Mouse (Mus musculus) urinary bladder, adult 2 months (tissue): ENCODE data around the gene 1700037H04Rik. TPM values are rescaled to one million over a fixed set of nuclear protein-coding genes. Genes with fewer than 3 reads are reported as not detected.

Experiments used
- DNase-seq: peaks from one replicate; pipeline ENCODE4 v3.0.0; 2022; ENCODE audit warnings: low spot score
- polyA plus RNA-seq: library from polyadenylated mRNA; depleted of rRNA; stranded (reverse); fragments of >200 nt; gene quantifications from 2 replicates; pipeline ENCODE4 v1.2.3, GENCODE M21; 2012; rRNA removed

Gene 1700037H04Rik
- 51.9 and 54.5 TPM in 2 replicates for polyA plus RNA-seq

DNA sequence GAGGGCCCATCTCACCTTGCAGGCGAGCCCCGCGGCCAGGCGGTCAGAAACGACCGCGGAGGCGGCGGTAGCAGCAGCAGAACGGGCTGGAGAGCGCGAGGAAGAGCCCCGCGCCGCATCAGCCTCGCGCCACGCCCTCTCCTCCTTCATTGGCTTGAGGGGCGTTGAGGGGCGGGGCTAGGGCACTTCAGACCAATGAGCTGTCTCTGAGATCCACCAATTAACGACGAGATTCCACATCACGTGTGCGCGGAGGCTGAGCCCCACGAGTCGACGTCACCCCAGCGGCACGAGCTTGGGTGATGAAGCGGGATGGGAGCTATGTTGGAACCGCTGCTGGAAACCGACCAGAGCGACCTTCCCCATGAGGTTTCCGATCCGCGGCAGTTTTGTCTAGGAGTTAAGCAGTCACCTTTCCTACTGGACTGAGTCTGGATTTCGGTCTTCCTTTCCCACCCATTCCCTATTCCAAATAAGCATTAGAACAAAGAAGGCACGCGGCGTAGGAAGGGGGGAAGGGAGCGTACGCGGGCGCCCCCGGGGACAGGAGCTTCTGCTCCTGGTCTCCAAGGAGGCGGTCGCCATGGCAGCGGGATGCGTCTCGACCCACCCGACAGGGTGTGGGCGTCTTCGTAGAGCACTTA is at the start of gene 1700037H04Rik:
TSS of gene 1700037H04Rik (minus strand) at position 144 of the 644 bp plus-strand sequence.
- DNase-seq, result peak; percentile 81

DNA sequence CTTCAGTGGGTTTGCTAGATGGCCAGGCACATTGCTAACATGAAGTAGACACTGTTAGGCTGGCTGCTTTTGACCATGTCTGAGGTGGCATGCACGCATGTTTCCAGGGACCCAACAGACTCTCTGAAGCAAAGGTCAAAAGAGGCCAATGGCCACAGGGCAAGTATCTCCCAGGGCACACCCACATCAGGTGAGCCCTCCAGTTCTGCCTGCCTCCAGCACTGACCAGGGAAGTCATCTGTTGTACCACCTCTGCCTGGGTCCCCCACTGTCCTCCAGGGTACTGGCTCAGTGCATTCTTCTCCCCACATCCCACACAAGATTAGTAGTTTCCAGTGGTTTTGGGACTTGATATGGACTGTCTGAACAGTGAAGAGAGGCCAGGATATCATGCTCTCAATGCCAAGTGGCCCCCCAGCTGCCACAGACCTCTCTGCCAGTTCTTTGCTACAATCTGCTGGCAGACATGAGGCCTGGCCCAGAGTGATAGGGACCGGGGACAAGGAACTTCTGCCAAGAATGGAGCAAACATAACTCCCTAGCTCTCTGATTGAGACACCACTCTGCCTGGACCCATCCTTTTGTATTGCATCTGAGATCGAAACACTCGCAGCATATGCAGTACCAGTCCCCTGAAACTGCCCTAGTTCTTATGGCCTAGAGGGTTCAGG is 49.4 kb upstream of the 1700037H04Rik start:
- DNase-seq, result no peak

DNA sequence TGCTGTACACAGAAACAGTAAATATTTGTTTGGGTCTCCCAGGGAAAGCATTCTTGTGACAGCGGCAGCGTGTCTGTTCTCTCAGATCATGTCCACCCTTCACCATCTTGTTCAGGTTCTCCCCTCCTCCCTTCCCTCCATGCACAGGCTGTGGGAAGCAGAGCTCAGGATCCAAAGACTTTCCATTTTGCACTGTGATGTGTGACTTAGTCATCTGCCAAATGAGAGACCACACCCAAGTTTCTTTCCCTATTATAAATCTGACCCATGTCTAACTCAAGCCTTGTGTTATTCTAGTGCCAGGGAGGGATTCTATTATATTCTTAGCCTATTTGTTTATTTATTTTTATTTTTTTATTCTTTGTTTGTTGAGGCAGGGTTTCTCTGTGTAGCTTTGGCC is 48.5 kb upstream of the 1700037H04Rik start:
- no peak for DNase-seq

DNA sequence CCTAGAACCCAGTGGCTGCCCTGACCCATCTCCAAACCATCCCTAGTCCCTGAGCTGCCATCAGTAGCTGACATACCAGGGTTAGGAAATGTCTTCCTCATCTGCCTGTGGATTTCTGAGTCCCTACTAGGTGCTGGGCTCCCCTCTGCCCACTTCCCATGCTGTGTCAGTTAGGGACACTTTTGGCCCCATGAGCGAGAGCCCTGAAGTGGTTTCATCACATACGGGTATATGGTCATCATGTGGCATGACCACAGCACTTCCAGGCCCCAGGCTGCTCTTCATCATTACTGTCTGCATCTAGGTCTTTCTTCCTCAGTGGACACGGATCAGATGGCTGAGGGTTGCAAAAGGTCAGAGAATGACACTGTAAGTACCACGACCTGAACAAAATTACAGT is 46.9 kb upstream of the 1700037H04Rik start, which contains the start of gene Ap5s1:
TSS of gene Ap5s1 (plus strand) at position 301 of the 400 bp plus-strand sequence.
- DNase-seq, result no peak

DNA sequence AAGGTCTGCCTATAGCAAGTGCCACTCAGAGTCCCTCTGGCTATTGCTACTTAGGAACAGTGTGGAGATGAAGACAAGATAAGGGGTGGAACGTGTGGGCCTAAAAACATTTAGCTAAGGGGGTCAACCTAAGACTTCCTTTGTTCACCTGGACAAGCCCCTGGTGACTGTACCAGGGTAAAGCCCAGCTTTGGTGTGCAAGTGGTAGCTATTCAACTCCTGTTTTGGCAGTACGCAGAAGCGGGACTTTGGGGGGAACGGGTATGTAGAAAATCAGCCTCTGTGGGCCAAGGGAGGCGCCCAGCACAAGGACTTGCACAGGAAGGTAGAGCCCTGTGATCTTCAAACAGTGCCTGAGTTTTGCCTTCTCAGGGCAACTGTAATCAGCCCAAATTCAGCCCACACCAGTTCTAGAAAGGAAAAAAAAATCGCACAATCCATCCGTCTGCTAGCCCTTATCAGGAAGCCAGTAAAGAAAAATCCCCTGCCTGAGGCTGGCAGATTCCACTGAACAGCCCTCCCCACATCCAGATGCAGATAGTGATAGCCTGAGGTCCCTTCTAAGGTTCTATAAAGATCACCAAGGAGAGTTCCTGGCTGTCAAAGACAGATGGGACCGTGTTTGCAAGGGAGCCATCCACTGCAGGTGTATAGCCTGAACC is 45.8 kb upstream of the 1700037H04Rik start:
- no peak for DNase-seq

DNA sequence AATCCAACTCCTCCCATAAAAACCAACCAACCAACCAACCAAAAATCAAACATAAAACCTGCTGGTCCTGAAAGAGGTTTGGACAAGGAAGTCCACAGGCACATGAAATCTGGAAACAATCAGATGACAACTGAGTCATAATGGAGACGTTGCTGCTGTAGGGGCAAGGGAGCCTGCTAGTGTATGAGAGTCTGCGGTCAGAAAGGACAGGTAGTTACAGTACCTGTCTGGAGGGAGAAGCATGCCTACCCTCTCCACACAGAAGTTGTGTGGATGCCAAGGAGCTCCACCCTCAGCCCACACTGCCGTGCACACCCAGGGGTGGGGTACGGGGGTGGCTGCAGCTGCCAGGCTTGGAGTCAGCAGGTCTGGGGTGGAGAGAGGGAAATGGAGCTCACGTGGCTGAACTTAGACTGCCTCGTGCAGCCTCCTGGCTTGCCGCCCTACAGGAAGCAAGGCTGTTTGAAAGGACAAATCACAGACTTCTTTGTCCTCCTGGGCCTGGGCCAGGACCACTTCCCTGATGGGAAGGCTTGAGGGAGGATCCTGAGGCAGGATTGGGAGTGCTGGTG is 44.6 kb upstream of the 1700037H04Rik start:
- DNase-seq, result peak; percentile 80

DNA sequence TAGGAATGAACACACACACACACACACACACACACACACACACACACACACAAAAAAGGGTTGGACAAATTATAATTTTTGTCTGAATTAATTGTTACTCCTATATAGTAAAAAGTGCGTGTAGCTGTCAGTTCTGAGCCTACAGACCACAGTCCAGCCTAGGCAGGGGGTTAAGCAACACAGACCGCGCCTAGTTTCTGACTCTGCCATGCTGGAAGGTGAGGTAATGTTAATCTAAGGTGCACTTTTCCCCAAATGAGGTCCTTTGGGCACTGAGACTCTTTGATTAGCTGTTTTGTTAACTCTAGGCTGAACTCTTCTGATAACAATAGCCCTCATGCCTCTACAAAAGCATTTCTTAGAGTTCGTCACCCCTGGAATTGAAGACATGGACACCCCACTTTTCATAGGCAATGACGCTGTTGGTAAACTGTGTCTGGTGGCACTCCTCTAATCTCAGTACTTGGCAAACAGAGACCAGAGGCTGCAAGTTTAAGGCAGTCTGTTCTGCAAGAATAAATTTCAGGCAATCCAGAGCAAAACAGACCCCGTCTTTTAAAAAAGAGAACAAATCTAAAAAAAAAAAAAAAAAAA is 44.0 kb upstream of the 1700037H04Rik start:
- DNase-seq, result no peak

DNA sequence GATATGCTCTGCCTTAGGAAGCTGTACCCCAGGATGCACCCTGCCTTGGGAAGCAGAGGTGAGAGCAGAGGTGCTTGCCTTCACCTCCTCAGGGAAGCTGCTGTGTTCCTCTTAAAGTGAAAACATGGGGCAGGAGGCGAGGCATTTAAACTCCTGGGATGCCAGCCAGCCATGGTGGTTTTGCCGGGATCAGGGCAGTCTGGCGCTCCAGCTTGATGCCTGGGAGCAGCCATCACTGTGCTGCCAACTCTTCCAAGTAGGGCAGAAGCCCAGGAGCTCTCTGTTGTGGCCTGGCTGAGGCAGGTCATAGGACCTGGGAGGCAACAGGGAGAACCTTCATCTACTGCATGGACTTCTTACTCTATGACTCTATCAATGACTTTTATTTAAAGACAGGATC is 41.4 kb upstream of the 1700037H04Rik start:
- no peak for DNase-seq

DNA sequence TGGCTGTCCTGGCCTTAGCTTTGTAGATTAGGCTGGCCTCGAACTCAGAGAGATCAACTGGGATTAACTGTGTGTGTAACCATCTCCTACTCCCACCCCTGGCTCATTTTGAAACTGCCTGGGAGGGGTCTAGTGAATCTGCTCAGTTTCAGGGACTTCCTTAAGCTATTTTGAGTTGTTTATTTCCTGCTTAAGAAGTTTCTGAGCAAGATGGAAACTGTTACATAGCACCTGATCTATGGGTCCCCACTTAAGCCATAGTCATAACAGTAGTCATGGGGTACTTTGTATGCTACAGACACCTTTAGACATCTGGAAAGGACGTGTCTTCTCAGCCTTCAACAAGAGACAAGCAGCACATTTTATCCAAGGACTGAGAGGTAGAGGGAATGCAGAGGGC is 40.8 kb upstream of the 1700037H04Rik start:
- DNase-seq, result no peak

DNA sequence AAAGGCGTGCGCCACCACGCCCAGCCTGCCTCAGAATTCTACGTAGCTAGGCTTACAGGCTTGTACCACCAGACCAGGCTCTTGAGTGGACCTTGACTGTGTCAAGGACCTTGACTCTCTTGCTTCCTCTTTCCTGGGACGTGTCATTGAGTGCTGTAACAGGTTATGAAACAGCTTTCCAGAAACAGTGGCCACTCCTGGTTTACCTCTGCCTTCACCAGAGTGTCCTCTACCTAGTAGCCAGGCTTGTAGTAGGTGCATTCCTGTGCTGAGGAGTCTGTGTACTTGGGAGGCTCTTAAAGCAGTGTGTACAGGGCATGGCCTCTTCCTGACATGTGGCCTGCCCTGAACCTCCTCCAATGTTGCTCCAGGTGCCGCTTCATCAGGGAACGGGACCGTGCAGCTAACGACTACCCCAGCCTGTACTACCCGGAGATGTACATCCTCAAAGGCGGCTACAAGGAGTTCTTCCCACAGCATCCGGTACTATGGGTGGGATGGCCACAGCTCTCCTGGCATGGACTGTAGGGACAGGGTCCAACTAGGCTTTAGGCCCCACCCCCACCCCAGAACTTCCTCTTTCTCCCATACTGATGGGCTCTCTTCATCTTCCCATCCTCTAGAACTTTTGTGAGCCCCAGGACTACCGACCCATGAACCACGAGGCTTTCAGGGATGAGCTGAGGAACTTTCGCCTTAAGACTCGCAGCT is 36.9 kb upstream of the 1700037H04Rik start:
- DNase-seq, result no peak

DNA sequence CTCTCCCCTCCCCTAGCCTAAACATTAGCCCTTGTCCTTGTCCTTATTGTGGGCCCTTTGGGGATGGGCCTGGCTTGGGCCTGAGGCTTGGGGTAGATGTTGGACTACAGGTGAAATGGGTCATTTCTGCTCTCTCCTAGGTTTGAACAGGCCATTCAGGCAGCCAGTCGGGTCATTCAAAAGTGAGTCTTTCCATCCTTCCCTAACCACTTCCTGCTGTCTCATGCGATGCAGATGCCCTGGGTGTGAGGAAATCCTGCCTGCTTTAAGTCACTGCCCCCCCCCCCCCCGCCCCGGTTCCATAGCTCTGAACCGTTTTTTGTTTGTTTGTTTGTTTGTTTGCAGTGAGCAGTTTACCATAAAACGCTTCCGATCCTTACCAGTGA is 31.1 kb upstream of the 1700037H04Rik start:
- no peak for DNase-seq

DNA sequence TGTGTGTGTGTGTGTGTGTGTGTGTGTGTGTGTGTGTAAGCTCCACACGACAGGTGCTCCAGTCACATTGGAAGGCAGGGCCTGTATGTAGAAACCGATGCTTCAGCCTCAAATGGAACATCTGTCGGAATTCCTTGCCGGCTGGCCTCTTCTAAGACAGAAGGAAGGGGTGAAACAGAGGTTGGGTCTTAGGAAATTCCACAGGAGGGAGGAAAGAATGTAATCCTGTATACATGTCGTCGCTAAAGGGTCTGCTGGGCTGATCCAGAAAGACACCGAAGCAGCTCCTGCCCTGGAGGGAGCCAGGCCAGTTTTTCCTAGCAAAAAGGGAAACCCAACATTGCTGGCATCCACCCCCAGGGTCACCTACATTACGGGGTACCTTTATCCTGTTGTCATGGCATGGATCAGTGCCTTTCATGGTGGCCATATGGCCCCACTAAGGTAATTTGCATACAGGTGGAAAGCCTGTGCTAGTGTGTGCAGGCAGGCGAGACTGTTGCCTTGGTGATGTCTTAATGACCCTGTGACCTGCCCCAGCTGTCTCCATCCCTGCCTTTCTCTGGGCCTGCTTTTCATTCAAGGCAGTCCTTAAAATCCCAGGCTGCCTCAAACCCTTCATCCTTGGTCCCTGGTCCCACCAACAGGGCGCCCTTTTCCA is 30.6 kb upstream of the 1700037H04Rik start:
- no peak for DNase-seq

DNA sequence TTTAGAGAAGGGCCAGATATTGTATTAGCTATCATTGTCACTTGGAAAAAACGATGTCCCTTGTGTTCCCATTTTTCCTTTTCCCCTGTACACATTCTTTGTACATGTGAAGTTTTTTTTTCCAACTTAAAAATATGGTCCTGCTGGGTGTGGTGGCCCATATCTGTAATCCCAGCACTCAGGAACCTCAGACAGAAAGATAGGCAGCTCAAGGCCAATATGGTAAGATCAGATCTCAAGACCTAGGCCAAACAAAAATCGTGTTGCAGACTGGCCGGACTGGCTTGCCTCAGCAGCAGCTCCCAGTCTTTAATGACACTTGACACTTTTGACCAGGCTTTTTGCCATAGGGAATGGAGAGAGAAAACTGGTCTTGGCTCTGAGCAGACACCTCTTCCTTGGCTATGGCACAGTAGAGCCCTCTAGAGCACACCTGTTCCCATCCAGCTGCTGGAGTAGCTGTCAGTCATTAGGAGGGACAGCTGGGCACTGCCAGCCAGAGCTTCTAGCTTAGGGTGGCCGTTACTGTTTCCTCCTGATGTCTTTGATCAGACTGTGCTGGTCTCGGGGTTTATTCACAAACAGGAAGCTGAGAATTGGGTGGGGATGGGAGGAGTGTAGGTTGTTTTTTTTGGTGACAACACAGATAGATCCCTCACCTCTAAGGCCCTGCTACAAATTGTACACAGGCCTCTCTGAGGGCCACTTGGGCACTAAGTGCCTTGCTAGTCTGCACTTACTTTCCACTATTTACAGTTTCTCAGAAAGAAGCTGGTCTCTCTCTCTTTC is 29.8 kb upstream of the 1700037H04Rik start:
- DNase-seq, result no peak

DNA sequence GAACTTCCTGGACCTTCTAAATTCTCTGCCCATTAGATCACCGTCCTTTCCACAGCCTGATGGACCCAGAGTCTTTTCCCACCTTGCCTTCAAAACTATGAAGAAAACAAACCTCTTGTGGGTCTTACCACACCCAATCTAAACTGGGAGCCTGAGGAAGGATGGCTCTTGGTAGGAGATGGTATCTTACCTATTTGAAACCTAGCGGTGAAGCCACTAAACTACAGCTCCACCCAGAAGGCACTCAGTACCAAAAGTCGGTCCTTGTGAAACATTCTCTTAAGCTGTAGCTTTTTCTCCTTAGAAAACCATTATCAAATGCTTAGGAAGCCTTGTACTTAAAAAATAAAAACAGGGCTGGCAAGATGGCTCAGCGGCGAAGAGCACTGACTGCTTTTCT is 28.4 kb upstream of the 1700037H04Rik start:
- DNase-seq, result no peak

DNA sequence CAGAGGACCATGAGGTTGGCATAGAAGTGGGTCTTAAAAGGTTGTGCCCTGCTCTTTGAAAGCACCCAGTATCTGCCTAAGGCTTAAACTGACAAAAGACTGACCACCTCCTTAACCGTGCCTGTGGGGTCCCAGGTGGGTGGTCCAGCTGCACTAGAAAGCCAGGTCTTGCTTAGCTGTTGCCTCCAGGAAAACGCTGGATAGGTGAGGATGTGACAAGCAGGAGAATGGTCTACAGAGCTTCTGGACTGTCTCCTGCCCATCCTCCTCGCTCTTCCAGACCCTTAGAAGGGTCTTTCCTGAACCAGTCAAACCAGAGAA is 27.7 kb upstream of the 1700037H04Rik start:
- no peak for DNase-seq

DNA sequence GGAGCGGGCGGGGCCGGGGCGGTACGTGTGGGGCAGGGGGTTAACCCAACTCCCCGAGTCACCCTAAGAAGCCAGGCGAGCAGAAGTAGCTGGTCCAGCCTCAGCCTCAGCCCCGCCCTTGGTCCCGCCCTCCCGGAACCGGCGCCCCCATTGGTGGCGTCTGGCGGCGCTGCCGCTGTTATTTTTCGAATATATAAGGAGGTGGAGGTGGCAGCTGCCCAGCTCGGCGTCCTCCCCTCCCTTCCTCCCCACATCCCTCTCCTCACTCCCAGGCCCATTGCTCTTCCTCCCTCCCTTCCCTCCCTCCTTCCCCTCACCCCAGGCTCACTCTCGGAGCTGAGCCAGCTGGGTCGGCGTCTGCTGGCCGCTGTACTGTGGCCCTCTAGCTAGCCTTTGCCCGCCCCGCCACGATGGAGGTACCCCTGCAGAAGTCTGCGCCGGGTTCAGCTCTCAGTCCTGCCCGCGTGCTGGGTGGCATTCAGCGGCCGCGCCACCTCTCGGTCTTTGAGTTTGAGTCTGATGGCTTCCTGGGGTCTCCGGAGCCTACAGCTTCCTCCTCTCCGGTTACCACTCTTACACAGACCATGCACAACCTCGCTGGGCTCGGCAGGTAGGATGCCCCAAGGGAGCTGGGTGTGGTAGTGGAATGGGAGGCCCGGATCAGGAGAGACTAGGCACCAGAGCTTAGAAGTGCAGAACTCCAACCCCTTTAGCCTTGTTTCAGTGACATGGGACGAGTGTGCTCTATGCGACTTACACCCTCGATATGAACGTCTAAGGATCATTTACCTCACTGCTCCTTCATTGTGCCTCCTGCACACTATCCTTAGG is 27.1 kb upstream of the 1700037H04Rik start, which contains the start of the genes Cdc25b and Spef1:
TSS of gene Cdc25b (plus strand) at position 179 of the 831 bp plus-strand sequence.
TSS of gene Spef1 (minus strand) at position 512 of the 831 bp plus-strand sequence.
- peak; percentile 71 for DNase-seq

DNA sequence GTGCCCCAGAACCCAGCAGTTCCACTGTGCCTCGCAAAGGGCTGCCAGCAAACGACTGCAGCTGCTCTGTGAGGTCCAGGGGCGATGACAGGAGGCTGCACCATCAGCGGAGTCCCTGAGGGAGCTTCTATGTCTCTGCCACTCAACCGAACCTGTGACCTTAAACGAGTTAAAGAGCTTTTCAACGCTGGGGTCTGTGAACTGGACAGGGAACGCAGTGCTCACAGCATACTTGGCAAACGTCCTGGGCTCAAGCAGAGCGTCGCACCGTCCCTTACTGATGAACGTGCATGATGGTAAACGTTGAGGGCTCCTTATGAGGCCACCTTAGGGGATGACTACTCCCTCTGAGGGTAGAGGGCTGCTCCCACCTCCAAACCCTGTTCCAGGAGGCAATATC is 26.5 kb upstream of the 1700037H04Rik start:
- no peak for DNase-seq

DNA sequence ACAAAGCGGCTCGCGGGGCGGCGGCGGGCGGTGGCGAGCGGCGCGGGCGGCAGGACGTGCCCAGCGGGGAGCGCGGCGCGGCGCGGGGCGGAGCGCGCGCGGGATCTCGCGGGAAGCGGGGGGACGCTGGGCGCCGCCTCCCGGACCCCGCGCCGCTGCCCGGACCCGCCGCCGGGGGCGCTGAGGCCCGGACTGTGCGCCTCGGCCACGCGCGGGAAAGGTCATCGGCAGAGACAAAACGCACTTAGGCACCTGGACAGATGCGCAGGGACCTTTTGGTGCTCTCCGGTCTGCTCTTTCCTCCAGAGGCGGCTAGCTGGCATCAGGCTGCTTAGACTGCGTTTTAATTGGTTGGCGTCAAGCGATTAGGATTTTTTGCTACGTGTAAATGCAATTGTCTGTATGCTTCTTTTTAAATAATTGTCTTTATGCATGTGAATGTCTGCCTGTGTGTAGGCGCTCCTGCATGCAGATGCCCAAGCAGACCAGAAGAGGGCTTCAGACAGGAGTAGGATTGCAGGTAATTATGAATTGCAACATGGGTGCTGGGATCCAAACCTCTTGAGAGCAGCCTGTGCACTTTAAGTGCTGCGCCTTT is 20.2 kb upstream of the 1700037H04Rik start, which contains the start of gene Cenpb:
TSS of gene Cenpb (minus strand) at position 78 of the 598 bp plus-strand sequence.
- DNase-seq, result peak; percentile 84
